Mouse (Mus musculus) midbrain, embryonic 11.5 days (tissue): ENCODE data around the gene Slc24a3. TPM values are rescaled to one million over a fixed set of nuclear protein-coding genes. Genes with fewer than 3 reads are reported as not detected.

ENCODE experiments used
- ATAC-seq: fragments of 200-750 bp; cut with Nextera tagmentation; 2 replicates; pipeline ENCODE4 v1.8.0; 2017; ENCODE audit warnings: moderate TSS enrichment, moderate library complexity; ENCODE audit not compliant: low FRiP score
- DNase-seq: peaks from one replicate; pipeline ENCODE4 v3.0.0; 2015; ENCODE audit warnings: low spot score; ENCODE audit errors: missing footprints
- H3K27ac ChIP-seq: fragments of 300-500 bp; sonication (generic); 2 replicates; pipeline ENCODE4 v1.5.1; 2014; ENCODE audit warnings: low read depth, low read length
- H3K27me3 ChIP-seq: fragments of 300-500 bp; sonication (generic); 2 replicates; pipeline ENCODE4 v1.6.1; 2014; ENCODE audit warnings: mild to moderate bottlenecking, low read length, moderate library complexity, mixed read lengths; ENCODE audit not compliant: control insufficient read depth, insufficient read depth
- H3K36me3 ChIP-seq: fragments of 300-500 bp; sonication (generic); 2 replicates; pipeline ENCODE4 v1.6.1; 2014; ENCODE audit warnings: mild to moderate bottlenecking, low read length, moderate library complexity, mixed read lengths; ENCODE audit not compliant: control insufficient read depth, insufficient read depth
- H3K4me1 ChIP-seq: fragments of 300-500 bp; sonication (generic); 2 replicates; pipeline ENCODE4 v1.6.1; 2014; ENCODE audit warnings: low read length; ENCODE audit not compliant: control insufficient read depth, insufficient read depth
- H3K4me2 ChIP-seq: fragments of 300-500 bp; sonication (generic); 2 replicates; pipeline ENCODE4 v1.6.1; 2014; ENCODE audit warnings: mild to moderate bottlenecking, moderate library complexity
- H3K4me3 ChIP-seq: fragments of 300-500 bp; sonication (generic); 2 replicates; pipeline ENCODE4 v1.5.1; 2014; ENCODE audit warnings: low read depth, low read length
- H3K9ac ChIP-seq: fragments of 300-500 bp; sonication (generic); 2 replicates; pipeline ENCODE4 v1.6.1; 2014; ENCODE audit warnings: low read length
- H3K9me3 ChIP-seq: fragments of 300-500 bp; sonication (generic); 2 replicates; pipeline ENCODE4 v1.6.1; 2016; ENCODE audit warnings: low read length; ENCODE audit not compliant: control insufficient read depth
- WGBS: fragments of 180-500 bp; shearing (Covaris S2); extraction: QIAGEN DNeasy Blood & Tissue Kit; methylation state at CpG from one replicate; pipeline ENCODE4 v1.1.7; 2014; 5-methylcytosine and 5-hydroxymethylcytosine counted together
- polyA plus RNA-seq: library from polyadenylated mRNA; unstranded; fragments of >200 nt; fragmentation: Nextera tagmentation; extraction: Ambion mirVana; gene quantifications from 2 replicates; pipeline ENCODE4 v1.2.1, GENCODE M21; 2014

The Slc24a3 gene
- polyA plus RNA-seq, 1 experiment from 2014 or later, result 1.9 TPM

- ATAC-seq (no peak), DNase-seq (no peak)
- WGBS, result 83% methylated on average over 3 of the region's 3 CpGs
- Histone ChIP-seq H3K9ac (no peak overlapping the region), H3K4me3 (no peak overlapping the region), H3K27me3 (no peaks in the 10 kb centered on the region), H3K36me3 (no peaks in the 10 kb centered on the region), H3K27ac (no peak overlapping the region), H3K9me3 (no peaks in the 10 kb centered on the region), H3K4me2 (no peak overlapping the region), H3K4me1 (no peaks in the 10 kb centered on the region)
These were observed 217.7 kb downstream of the Slc24a3 start for GRCm38 (mm10) chr2:145385220-145385619.

GRCm38 (mm10) chr2:145385773-145386172, 218.2 kb downstream of the Slc24a3 start:
- DNase-seq (no peak), ATAC-seq (no peak)
- Histone ChIP-seq H3K27ac (no peak overlapping the region), H3K9ac (no peak overlapping the region), H3K4me2 (no peak overlapping the region), H3K27me3 (no peaks in the 10 kb centered on the region), H3K4me3 (no peak overlapping the region), H3K4me1 (no peaks in the 10 kb centered on the region), H3K9me3 (no peaks in the 10 kb centered on the region), H3K36me3 (no peaks in the 10 kb centered on the region)
- WGBS, result 64% methylated on average over 1 of the region's 1 CpGs

DNA sequence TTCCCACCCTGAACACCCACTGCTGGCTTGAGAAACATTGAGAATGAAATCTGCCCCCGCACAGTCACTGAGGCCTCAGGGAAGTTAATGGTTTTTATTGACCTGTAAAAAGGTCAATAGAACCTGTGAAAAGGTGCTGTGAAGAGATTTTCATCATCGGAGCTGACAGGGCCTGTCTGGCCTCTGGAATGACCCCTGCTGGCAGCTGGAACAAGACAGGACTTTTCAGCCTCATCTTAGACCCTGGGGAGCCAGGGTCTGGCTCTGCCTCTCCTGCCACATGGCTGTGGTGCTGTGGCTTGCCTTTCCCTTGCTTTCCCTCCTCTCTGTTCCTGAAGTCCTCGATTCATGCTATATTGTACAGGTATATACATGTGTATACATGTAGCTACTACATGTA, 228.2 kb downstream of the Slc24a3 start:
- Histone ChIP-seq H3K9me3 (no peaks in the 10 kb centered on the region), H3K27me3 (no peaks in the 10 kb centered on the region), H3K4me3 (no peak overlapping the region), H3K36me3 (no peaks in the 10 kb centered on the region), H3K9ac (no peak overlapping the region), H3K27ac (no peak overlapping the region), H3K4me2 (no peak overlapping the region), H3K4me1 (no peaks in the 10 kb centered on the region)
- 73% methylated on average over 3 of the region's 3 CpGs for WGBS
- ATAC-seq (no peak; the same call in 1 of the 2 replicates), DNase-seq (peak; percentile 64)

- DNase-seq, result no peak
- ATAC-seq, result no peak
- 55% methylated on average over 7 of the region's 7 CpGs for WGBS
- Histone ChIP-seq H3K27me3 (no peaks in the 10 kb centered on the region), H3K4me1 (no peaks in the 10 kb centered on the region), H3K27ac (no peak overlapping the region), H3K4me3 (no peak overlapping the region), H3K9me3 (no peaks in the 10 kb centered on the region), H3K36me3 (no peaks in the 10 kb centered on the region), H3K4me2 (no peak overlapping the region), H3K9ac (no peak overlapping the region)
These were observed 229.0 kb downstream of the Slc24a3 start for GRCm38 (mm10) chr2:145396579-145396978.

- ATAC-seq, result no peak
These were observed 230.1 kb downstream of the Slc24a3 start for GRCm38 (mm10) chr2:145397456-145398206.

GRCm38 (mm10) chr2:145401240-145401805, 233.8 kb downstream of the Slc24a3 start:
- peak; percentile 61 for DNase-seq
- Histone ChIP-seq H3K9ac (no peak overlapping the region), H3K27me3 (no peaks in the 10 kb centered on the region), H3K4me1 (peaks cover 9% of the 10 kb centered on the region; the same call in 1 of the 2 replicates), H3K27ac (no peak overlapping the region), H3K4me3 (no peak overlapping the region), H3K36me3 (no peaks in the 10 kb centered on the region), H3K9me3 (no peaks in the 10 kb centered on the region), H3K4me2 (no peak overlapping the region)
- WGBS, result 71% methylated on average over 6 of the region's 6 CpGs
- ATAC-seq, result no peak

More at GRCm38 (mm10) chr2:145397456-145398206, 230.1 kb downstream of the Slc24a3 start:
- Histone ChIP-seq H3K27ac (no peak overlapping the region), H3K36me3 (no peaks in the 10 kb centered on the region), H3K9me3 (no peaks in the 10 kb centered on the region), H3K4me3 (no peak overlapping the region), H3K9ac (no peak overlapping the region), H3K27me3 (no peaks in the 10 kb centered on the region), H3K4me2 (no peak overlapping the region), H3K4me1 (no peaks in the 10 kb centered on the region)
- no peak for DNase-seq
- WGBS, result 70% methylated on average over 10 of the region's 10 CpGs

- Histone ChIP-seq H3K36me3 (no peaks in the 10 kb centered on the region), H3K9ac (no peak overlapping the region), H3K27ac (no peak overlapping the region), H3K27me3 (no peaks in the 10 kb centered on the region), H3K9me3 (no peaks in the 10 kb centered on the region), H3K4me3 (no peak overlapping the region), H3K4me2 (no peak overlapping the region), H3K4me1 (peaks cover 9% of the 10 kb centered on the region; the same call in 1 of the 2 replicates)
- ATAC-seq, result no peak
- peak; percentile 53 for DNase-seq
- 72% methylated on average over 2 of the region's 2 CpGs for WGBS
These were observed 234.4 kb downstream of the Slc24a3 start for GRCm38 (mm10) chr2:145401996-145402395.

DNA sequence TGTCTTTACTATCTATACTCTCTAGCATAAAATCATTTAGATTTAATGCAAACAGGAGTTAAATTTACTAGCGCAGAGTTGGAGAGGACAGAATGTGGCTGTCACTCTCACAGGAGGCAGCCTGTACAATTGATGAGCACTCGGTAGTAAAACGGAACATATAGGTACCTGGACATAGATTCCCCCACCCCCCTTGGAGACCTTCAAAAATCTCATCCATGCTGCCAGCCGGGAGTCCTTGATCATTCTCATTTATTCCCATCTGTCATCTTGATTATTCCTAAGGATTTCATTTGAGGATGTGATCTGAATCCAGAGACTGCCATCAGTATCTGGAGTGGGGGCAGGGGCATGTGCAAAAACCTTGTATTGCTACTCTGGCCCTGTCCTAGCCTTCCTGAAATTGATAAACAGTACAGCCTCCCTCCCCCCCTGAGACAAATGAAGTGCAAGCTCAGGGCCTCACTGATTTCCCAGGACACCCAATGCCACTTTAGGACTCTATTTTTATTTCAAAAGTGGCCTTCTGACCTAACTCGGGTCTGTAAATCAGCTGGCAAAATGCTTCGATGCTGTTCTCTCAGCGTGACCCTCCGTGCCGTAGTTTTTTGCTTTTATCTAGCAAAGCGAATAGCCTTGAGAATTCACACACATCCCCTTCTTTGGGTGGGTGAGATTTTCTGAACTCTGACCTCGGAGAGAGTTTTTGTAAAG, 237.4 kb downstream of the Slc24a3 start:
- ATAC-seq (peak; percentile 76), DNase-seq (peak; percentile 90)
- no peaks in the 10 kb centered on the region for H3K9me3 ChIP-seq
- H3K27ac ChIP-seq, result no peak overlapping the region; the same call in 1 of the 2 replicates
- H3K36me3 ChIP-seq, result no peaks in the 10 kb centered on the region
- H3K4me2 ChIP-seq, result no peak overlapping the region
- no peak overlapping the region for H3K4me3 ChIP-seq
- WGBS, result 24% methylated on average over 11 of the region's 11 CpGs
- H3K9ac ChIP-seq, result no peak overlapping the region
- no peaks in the 10 kb centered on the region for H3K27me3 ChIP-seq
- peaks cover 9% of the 10 kb centered on the region; the same call in 1 of the 2 replicates for H3K4me1 ChIP-seq

DNA sequence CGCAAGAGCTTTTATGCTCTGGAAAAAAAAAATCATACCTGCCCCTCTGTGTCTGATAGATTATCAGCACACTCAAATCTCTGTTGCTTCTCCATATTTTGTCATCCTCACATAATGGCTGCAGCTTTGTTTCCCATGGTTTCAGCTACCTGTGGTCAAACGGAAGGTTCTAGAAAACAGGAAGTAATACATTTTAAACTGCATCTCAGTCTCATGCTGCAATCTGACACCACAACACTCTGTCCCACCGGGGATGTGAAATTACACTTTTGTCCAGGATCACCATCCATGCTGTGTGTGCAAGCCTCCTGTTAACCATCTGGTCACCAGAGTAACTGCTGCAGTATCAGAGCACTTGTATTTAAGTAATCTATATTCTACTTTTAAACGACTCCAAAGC, 238.2 kb downstream of the Slc24a3 start:
- Histone ChIP-seq H3K36me3 (no peaks in the 10 kb centered on the region), H3K4me2 (no peak overlapping the region), H3K9me3 (no peaks in the 10 kb centered on the region), H3K4me3 (no peak overlapping the region), H3K27me3 (no peaks in the 10 kb centered on the region), H3K4me1 (peaks cover 9% of the 10 kb centered on the region; the same call in 1 of the 2 replicates), H3K9ac (no peak overlapping the region), H3K27ac (no peak overlapping the region)
- DNase-seq (no peak), ATAC-seq (no peak; the same call in 1 of the 2 replicates)
- 47% methylated on average over 4 of the region's 4 CpGs for WGBS
